Mouse (Mus musculus) liver, postnatal 0 days (tissue): ENCODE measurements around the gene Sptssb.

Experiments used
- CTCF ChIP-seq: sonication (generic); IDR thresholded peaks from 2 replicates; pipeline ENCODE4 v1.5.1; 2016; ENCODE audit warnings: antibody characterized with exemption, low read depth
- EP300 ChIP-seq: IDR thresholded peaks from 2 replicates; pipeline ENCODE4 v1.6.1; 2016; ENCODE audit warnings: antibody characterized with exemption, low read depth, mild to moderate bottlenecking

- no peak for TF ChIP-seq CTCF
- TF ChIP-seq EP300 = no peak
Measured at GRCm38 (mm10) chr3:69877538-69877937, 17.8 kb upstream of the Sptssb start.
